Mouse (Mus musculus): ENCODE measurements at regions not wholly inside any gene's neighbourhood (a gene's known extent, or its start where the extent isn't known, plus 50 kb on each side); places are given as distances from the start of the nearest gene placed in this dataset.
A peak's percentile ranks its signal among the peaks of the same experiment; 100 is the strongest.

GRCm38 (mm10) chr7:115335051-115335450 is 591.6 kb downstream of the Insc start:
- 88% methylated on average over 3 of the region's 3 CpGs for WGBS
- ATAC-seq, result no peak
- TF ChIP-seq EP300 (IDR thresholded peaks at IDR 0.05) (no peak), CTCF (IDR thresholded peaks at IDR 0.05) (no peak)

GRCm38 (mm10) chr7:115340155-115340554 is 596.7 kb downstream of the Insc start:
- H3K9ac ChIP-seq (replicated peaks; ENCODE audit: low read depth), result no peak overlapping the region
- H3K27me3 ChIP-seq (replicated peaks; ENCODE audit: insufficient read depth, low read length), result no peaks in the 10 kb centered on the region
- ATAC-seq, result no peak
- H3K27ac ChIP-seq (ENCODE audit: low read length), result no peak overlapping the region
- H3K4me2 ChIP-seq (replicated peaks; ENCODE audit: low read depth, low read length), result no peak overlapping the region
- peak; percentile 6 for DNase-seq (ENCODE audit: low spot score)
- TF ChIP-seq EP300 (IDR thresholded peaks at IDR 0.05) (no peak), CTCF (IDR thresholded peaks at IDR 0.05) (no peak)
- H3K4me1 ChIP-seq (ENCODE audit: insufficient read depth, low read depth, low read length), result no peaks in the 10 kb centered on the region
- H3K9me3 ChIP-seq (ENCODE audit: low read length), result no peaks in the 10 kb centered on the region
- no peak overlapping the region for H3K4me3 ChIP-seq (ENCODE audit: low read depth, low read length)
- 58% methylated on average over 7 of the region's 7 CpGs for WGBS
- H3K36me3 ChIP-seq (ENCODE audit: insufficient read depth, low read length), result no peaks in the 10 kb centered on the region

More at GRCm38 (mm10) chr7:115335051-115335450, 591.6 kb downstream of the Insc start:
- H3K27me3 ChIP-seq (replicated peaks; ENCODE audit: insufficient read depth, low read length), result no peaks in the 10 kb centered on the region
- H3K4me2 ChIP-seq (replicated peaks; ENCODE audit: low read depth, low read length), result no peak overlapping the region
- H3K36me3 ChIP-seq (ENCODE audit: insufficient read depth, low read length), result no peaks in the 10 kb centered on the region
- H3K27ac ChIP-seq (ENCODE audit: low read length), result no peak overlapping the region
- DNase-seq (ENCODE audit: low spot score), result no peak
- H3K4me3 ChIP-seq (ENCODE audit: low read depth, low read length), result no peak overlapping the region
- no peak overlapping the region for H3K9ac ChIP-seq (replicated peaks; ENCODE audit: low read depth)
- no peaks in the 10 kb centered on the region for H3K4me1 ChIP-seq (ENCODE audit: insufficient read depth, low read depth, low read length)
- H3K9me3 ChIP-seq (ENCODE audit: low read length), result no peaks in the 10 kb centered on the region

GRCm38 (mm10) chr7:115341007-115341406 is 597.5 kb downstream of the Insc start:
- Histone ChIP-seq H3K4me3 (ENCODE audit: low read depth, low read length) (no peak overlapping the region), H3K27ac (ENCODE audit: low read length) (no peak overlapping the region), H3K27me3 (replicated peaks; ENCODE audit: insufficient read depth, low read length) (no peaks in the 10 kb centered on the region), H3K4me1 (ENCODE audit: insufficient read depth, low read depth, low read length) (no peaks in the 10 kb centered on the region), H3K4me2 (replicated peaks; ENCODE audit: low read depth, low read length) (no peak overlapping the region), H3K9me3 (ENCODE audit: low read length) (no peaks in the 10 kb centered on the region), H3K36me3 (ENCODE audit: insufficient read depth, low read length) (no peaks in the 10 kb centered on the region), H3K9ac (replicated peaks; ENCODE audit: low read depth) (no peak overlapping the region)
- TF ChIP-seq EP300 (IDR thresholded peaks at IDR 0.05) (no peak), CTCF (IDR thresholded peaks at IDR 0.05) (no peak)
- ATAC-seq (no peak), DNase-seq (ENCODE audit: low spot score) (no peak)
- 49% methylated on average over 4 of the region's 4 CpGs for WGBS

GRCm38 (mm10) chr7:115345749-115346148 is 602.3 kb downstream of the Insc start:
- WGBS, result 78% methylated on average over 3 of the region's 3 CpGs

GRCm38 (mm10) chr7:115358711-115359110 is 615.2 kb downstream of the Insc start:
- Histone ChIP-seq H3K4me2 (replicated peaks; ENCODE audit: low read depth, low read length) (no peak overlapping the region), H3K27me3 (replicated peaks; ENCODE audit: insufficient read depth, low read length) (no peaks in the 10 kb centered on the region), H3K4me1 (ENCODE audit: insufficient read depth, low read depth, low read length) (no peaks in the 10 kb centered on the region), H3K36me3 (ENCODE audit: insufficient read depth, low read length) (no peaks in the 10 kb centered on the region), H3K9me3 (ENCODE audit: low read length) (no peaks in the 10 kb centered on the region), H3K4me3 (ENCODE audit: low read depth, low read length) (no peak overlapping the region), H3K9ac (replicated peaks; ENCODE audit: low read depth) (no peak overlapping the region), H3K27ac (ENCODE audit: low read length) (no peak overlapping the region)
- WGBS, result 50% methylated on average over 6 of the region's 6 CpGs
- ATAC-seq, result no peak
- no peak for DNase-seq (ENCODE audit: low spot score)
- TF ChIP-seq CTCF (IDR thresholded peaks at IDR 0.05) (no peak), EP300 (IDR thresholded peaks at IDR 0.05) (no peak)

More at GRCm38 (mm10) chr7:115345749-115346148, 602.3 kb downstream of the Insc start:
- Histone ChIP-seq H3K27ac (ENCODE audit: low read length) (no peak overlapping the region), H3K36me3 (ENCODE audit: insufficient read depth, low read length) (no peaks in the 10 kb centered on the region), H3K4me2 (replicated peaks; ENCODE audit: low read depth, low read length) (no peak overlapping the region), H3K4me3 (ENCODE audit: low read depth, low read length) (no peak overlapping the region), H3K9me3 (ENCODE audit: low read length) (no peaks in the 10 kb centered on the region), H3K27me3 (replicated peaks; ENCODE audit: insufficient read depth, low read length) (no peaks in the 10 kb centered on the region), H3K9ac (replicated peaks; ENCODE audit: low read depth) (no peak overlapping the region), H3K4me1 (ENCODE audit: insufficient read depth, low read depth, low read length) (no peaks in the 10 kb centered on the region)
- no peak for TF ChIP-seq EP300 (IDR thresholded peaks at IDR 0.05)
- TF ChIP-seq CTCF (IDR thresholded peaks at IDR 0.05), result no peak
- no peak for DNase-seq (ENCODE audit: low spot score)
- ATAC-seq, result no peak

- Histone ChIP-seq H3K9me3 (ENCODE audit: low read length) (no peaks in the 10 kb centered on the region), H3K27ac (ENCODE audit: low read length) (no peak overlapping the region), H3K27me3 (replicated peaks; ENCODE audit: insufficient read depth, low read length) (no peaks in the 10 kb centered on the region), H3K4me2 (replicated peaks; ENCODE audit: low read depth, low read length) (no peak overlapping the region), H3K4me1 (ENCODE audit: insufficient read depth, low read depth, low read length) (no peaks in the 10 kb centered on the region), H3K36me3 (ENCODE audit: insufficient read depth, low read length) (no peaks in the 10 kb centered on the region), H3K9ac (replicated peaks; ENCODE audit: low read depth) (no peak overlapping the region), H3K4me3 (ENCODE audit: low read depth, low read length) (no peak overlapping the region)
- TF ChIP-seq EP300 (IDR thresholded peaks at IDR 0.05) (no peak), CTCF (IDR thresholded peaks at IDR 0.05) (no peak)
- 77% methylated on average over 3 of the region's 3 CpGs for WGBS
- ATAC-seq (no peak), DNase-seq (ENCODE audit: low spot score) (no peak)
Measured at GRCm38 (mm10) chr7:115360142-115360541, 616.6 kb downstream of the Insc start.

- TF ChIP-seq EP300 (IDR thresholded peaks at IDR 0.05) (no peak), CTCF (IDR thresholded peaks at IDR 0.05) (no peak)
- no peak overlapping the region for H3K27ac ChIP-seq (ENCODE audit: low read length)
- no peak for ATAC-seq
- H3K4me2 ChIP-seq (replicated peaks; ENCODE audit: low read depth, low read length), result no peak overlapping the region
- H3K4me3 ChIP-seq (ENCODE audit: low read depth, low read length), result no peak overlapping the region
- H3K9ac ChIP-seq (replicated peaks; ENCODE audit: low read depth), result no peak overlapping the region
- H3K9me3 ChIP-seq (ENCODE audit: low read length), result no peaks in the 10 kb centered on the region
- WGBS, result 91% methylated on average over 2 of the region's 2 CpGs
- H3K36me3 ChIP-seq (ENCODE audit: insufficient read depth, low read length), result no peaks in the 10 kb centered on the region
- H3K4me1 ChIP-seq (ENCODE audit: insufficient read depth, low read depth, low read length), result no peaks in the 10 kb centered on the region
- H3K27me3 ChIP-seq (replicated peaks; ENCODE audit: insufficient read depth, low read length), result no peaks in the 10 kb centered on the region
- no peak for DNase-seq (ENCODE audit: low spot score)
Measured at GRCm38 (mm10) chr7:115362117-115362516, 618.6 kb downstream of the Insc start.
